Mouse (Mus musculus) layer of hippocampus, adult 9-10 months (tissue): ENCODE measurements around the gene Fig4.

Experiments used
- DNase-seq: peaks from one replicate; pipeline ENCODE4 v3.0.0; 2022; ENCODE audit warnings: low spot score

Gene Fig4

DNA sequence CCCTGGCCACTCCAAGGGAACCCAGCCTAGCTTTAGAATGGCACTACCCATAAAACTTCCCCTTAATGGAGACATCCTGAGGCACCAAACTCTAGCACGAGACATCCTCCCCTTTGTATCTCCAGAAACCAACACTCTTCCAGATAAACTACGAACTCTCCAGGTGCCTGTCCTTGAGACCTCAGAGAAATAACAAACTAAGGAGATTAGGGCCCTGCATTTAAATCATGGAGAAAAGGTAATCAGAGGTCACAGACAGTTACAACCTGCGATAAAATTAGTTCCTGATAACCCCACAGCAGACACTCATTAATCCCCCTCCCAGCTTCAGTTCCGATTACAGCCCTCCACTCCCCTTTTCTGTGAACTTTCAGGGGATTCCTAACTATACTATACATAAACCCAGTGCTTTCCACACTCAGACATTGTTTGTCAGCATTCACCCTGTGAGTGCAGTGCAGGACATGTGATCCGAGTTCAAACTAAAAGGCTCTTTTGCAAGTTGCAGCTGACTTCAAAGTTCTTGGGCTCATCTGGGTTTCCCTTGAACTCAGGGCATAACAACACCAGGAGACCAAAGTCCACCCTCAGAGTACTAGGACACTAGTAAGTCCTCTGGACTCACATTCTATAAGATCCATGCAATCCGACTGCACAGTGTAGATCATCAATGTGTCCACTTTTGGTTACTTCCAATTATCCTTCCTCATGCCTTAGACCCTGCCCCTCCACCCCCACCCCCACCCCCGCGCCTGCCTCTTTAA lies 42.6 kb downstream of the Fig4 start:
- DNase-seq: no peak

DNA sequence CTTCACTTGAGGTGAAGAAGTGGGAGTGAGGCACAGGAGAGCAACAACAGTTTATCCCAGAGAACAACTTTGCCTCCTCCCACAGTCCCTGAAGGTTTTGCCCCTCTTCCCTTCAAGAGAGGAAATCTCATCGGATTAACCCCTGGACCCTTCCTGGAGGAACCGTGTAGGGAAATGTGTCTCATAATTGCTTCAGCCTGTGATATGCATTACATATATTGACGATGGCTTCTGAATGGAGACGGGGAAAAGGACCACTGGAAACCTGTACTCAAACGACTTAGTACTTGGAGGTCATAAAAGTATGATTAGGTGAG lies 52.4 kb downstream of the Fig4 start:
- DNase-seq: no peak

DNA sequence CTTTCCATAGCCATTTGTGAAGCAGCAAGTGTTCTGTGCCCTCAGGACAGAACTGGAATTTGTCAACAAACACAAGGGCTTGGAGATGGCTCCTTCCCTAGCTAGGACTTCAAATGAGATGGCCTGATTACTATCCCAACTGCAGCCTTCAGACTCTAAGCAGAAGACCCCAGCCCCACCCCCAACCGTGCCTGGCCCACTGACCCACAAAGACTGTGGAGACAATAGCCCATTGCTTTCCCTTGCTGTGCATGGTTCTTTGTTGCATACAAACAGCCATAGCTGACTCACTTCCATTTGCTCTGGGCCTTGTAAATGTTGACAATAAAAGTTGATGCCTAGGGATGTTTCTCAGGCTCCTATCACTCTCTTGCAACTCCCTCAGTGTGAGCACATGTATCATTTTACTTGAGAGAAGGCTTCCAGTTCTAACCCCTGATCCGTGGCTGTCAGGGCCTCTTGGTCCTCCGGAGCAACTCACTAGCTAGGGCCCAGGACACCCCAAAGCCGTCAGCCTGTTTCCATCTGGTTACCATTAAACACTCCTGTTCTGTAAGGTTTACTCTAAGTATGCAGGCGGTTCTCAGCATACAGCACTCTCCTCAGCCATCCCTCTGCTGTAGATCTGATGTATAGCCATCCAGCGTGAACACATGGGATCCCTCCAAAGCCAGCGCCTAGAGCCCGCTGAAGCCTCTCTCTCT lies 52.9 kb downstream of the Fig4 start:
- no peak for DNase-seq

DNA sequence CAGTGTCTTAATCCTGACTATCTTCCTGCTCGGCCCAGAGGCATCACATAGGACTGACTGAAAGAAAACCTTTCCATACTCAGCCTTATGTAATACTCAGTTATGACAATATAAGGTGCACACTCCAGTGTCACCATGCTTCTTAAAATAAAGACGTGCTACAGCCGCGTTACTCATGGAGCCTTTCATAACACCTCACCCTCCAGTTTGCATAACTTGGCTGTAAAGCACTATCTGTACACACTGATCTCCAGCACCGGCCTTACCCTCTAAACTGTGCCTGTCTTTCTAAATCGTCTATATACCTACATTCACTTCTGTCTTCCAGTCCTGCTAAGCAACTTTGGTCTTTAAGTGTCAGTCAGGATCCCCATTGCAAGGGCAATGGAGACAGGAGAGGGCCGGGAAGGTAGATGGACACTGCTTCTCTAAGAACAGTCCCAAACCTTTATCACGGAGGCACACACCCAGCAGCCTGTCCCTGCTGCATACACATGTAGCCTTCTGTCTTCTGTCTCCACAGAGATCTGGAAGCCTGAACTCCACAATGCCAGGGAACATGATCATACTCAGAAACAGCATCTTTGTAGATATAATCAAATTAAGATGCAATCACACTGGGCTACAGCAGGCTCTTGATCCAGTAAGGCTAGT lies 53.9 kb downstream of the Fig4 start:
- DNase-seq: no peak

DNA sequence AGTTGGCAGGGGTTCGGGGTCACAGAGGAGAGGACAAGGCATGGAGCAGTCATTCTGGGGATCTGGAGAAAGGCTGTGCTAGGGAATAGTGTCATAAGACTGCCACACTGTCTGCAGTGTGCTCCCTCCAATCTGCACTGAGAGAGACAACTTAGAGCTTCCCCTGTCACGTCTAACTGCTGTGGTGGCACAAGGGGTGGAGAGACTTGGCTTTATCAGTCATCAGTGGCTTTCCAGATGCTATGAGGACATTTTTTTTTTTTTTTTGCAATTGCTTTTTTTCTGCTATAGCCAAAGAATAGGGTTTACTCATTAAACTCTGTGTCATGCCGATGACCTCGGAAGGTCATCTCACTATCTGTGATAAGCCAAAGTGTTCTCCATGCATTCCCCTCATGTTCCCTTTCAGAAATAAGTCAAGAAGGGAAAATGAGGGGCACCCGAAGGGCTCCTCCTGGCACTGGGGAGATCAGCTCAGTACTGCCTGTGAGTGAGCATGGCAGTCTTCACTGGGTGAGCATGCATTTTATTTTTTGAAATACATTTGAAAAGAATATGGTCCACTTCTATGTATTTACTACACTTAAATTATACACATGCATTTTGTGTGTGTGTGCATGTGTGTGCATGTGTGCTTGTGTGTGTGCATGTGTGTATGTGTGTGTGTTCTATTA lies 55.1 kb downstream of the Fig4 start:
- no peak for DNase-seq

DNA sequence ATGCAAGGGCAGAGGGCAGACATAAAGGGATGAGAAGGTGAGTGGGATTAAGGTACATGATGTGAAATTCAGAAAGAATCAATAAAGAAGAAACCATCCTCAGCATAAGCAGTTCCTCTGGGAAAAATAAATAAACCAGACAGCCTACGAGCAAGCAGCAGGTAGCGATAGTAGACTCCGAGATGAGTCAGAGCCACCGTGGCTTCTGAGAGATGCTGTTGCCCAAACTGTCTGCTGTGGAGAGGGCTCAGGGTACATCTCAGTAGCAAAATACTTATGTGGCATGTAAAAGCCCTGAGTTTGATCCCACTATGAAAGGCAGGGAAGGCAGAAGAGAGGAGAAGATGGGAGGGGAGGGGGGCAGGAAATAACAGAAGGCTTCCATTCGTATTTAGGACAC lies 56.9 kb downstream of the Fig4 start:
- DNase-seq: no peak

DNA sequence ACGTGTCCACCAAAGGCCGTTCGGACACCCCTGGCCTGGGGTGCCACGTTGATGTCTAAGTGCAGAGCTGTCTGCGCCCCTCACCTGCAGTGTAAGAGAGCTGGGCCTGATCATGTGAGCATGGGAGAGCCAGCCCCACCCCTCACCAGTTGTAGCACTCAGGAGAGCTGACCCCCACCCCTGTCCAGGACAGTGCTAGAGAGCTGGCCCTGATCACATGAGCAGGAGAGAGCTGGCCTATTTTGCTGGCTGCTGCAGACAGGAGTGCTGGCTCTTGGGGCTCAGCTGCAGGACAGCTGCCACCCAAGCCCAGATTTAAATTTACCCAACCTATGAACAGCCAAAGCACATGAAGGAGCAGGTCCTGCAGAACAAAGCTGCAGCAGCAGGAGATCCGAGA lies 57.6 kb downstream of the Fig4 start:
- no peak for DNase-seq

DNA sequence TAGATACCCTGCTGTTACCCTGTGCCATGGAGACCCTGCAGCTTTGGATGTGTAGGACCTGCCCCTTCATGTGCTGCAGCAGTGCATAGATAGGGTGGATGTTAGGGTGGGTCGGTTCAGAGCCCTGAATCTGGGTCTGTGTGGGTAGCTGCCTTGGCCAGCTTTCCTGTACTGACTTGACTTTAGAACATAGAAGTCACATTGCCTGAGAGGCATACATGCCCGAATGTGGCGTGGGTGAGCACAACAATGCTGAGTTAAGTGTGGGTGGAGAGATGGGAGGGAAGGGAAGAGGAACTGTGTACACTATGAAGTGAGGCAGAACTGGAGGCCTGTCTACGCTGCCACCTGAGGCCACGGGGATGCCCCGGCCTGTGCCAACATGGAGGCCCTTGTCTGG lies 58.0 kb downstream of the Fig4 start:
- DNase-seq: peak; percentile 22

DNA sequence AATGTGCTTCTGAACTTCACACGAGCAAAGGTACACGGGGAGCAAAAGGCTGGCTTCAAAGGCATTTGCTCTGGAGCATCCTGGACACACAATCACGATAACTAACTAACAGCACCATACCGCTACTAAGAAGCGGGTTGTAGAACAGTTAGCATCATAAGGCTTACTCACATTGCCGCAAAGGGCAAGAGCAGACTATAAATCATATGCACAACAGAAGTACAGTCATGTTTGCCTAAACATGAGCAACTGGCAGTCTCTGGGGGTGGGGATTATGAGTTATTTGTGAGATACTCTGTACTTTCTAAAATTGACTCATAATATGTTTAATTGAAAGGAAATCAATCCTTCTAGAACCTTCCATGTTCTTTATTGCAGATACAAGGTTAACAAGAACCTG lies 59.1 kb downstream of the Fig4 start:
- no peak for DNase-seq

DNA sequence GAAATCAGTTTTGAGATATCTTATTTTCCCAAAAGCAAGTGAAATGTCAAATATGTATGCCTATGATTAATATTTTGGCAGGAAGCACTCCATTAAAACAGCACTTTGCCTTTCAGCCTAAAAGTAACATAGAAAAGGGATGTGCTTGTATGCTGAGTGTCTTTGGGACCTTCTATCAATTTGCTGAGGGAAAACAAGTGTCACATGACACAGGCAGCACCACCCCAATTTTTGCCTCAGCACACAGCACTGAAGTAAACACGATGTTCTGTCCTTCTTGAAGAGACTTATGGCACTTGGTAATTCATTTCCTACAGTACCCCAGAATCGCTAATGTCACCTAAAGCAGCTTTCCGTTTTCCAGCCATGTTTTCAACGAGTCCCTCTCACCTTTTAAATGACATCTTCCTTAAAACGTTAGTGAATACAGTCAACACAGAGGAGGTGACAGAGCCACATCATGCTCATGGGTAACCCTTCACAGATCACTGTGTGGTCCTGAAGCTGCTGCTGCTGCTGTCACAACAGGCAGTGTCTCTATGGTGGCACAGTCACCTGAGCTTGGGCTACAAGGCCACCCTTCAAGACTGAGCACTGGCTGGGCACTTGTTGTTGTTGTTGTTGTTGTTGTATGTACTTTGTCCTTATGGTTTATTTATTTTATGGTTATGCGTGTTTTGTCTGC lies 61.4 kb downstream of the Fig4 start:
- DNase-seq: no peak

DNA sequence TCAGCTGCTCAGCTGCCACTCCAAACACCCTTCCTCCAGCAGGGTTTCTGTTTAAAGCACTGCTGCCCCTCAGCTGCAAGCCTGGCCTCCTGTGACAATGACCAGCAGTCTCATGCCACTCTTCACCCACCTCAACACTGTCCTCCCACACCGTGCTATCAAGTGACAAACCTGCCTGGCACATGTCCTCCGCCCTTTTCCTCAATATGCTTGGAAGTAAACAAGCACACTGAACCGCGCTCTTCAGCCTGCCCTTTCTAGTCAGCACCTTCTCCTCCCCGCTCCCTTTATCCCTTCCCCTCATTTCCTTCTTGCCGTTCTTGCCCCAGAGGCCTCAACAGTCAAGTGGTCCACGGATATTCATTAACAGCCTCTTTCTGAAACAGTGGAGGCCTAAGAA lies 62.0 kb downstream of the Fig4 start:
- no peak for DNase-seq

DNA sequence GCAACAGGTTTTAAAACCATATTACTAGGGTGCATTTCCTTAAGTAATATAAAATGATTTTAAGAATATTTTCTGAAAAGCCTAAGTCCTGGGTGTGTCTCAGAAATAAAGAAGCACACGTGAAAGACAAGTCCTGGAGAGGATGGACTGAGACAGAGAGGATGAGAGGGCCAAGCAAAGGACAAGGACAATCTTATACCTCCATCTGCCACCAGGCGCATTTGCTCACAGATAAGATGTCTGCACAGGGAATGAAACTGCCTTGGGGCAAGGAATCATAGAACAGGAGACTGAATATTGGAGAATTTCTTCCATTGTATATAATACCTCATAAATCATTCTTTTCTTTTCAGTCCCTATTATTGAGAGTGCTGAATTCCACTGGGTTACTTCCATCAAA lies 67.0 kb downstream of the Fig4 start:
- DNase-seq: no peak

DNA sequence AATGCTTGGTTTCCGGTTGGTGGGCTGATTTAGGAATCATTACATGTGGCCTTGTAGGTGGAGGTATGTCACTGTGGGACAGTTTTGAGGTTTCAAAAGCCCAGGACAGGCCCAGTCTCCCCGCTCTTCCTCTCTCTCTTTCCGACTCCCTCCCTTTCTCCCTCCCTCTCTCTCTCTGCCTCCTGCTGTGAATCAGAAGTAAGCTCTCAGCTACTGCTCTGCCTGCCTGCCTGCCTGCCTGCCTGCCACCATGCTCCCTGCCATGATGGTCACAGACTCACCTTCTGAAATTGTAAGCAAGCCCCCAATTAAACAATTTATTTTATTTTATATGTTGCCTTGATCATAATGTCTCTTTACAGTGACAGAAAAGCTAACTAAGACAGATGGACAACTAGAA lies 67.5 kb downstream of the Fig4 start:
- DNase-seq: no peak

DNA sequence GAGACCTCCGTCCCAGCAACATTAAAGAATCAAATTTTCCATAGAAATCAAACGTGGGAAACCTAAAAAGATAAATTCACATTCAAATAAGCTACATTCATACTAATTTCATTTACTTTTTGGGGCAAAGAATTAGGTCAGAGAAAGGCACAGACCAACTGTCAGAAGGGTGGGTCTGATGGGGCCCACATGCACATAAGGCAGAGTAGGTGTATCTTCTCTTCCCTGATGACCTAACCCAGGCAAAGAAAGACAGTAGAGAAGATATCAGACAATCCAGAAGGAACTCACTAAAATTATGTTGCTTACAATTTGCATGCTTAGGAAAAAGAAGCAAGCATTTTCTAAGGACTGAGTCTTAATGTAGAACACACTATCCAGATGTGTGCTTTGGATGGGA lies 67.9 kb downstream of the Fig4 start:
- DNase-seq: no peak

DNA sequence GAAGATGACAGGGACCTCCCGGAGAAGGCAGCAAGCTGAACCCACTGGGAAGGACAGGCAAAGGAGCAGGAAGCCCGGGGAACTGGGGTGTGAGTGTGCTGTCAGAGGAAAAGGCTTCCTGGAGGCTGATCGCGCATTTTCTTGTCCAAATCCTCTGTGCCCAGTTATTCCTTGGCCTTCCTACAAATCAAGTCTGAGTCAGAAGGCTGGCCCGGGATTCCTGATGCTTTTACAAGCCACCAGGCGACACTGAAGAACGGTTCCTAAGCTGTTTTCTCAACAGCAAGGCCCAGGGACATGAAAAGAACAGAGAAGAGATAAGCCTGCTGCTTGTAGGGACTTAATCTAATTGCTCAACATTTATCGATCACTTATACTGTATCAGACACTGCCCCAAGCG lies 68.5 kb downstream of the Fig4 start:
- no peak for DNase-seq

DNA sequence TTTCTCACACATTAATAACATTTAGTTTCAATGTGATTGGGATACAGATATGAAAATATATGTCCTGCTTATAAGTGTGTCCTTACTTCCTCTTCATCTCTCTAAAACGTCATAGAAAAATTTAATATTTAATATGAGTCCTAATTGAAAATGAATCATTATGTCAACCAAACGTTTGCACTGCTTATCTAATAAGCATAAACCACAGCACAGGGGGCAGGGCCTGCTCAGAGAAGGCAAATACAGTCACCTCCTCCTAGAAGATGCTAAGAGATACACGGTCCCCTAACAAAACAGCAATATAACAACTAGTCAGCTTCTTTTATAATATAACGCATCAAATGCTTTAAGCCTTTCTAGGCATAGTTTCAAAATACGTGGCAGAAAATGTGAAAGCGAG lies 69.9 kb downstream of the Fig4 start:
- no peak for DNase-seq

DNA sequence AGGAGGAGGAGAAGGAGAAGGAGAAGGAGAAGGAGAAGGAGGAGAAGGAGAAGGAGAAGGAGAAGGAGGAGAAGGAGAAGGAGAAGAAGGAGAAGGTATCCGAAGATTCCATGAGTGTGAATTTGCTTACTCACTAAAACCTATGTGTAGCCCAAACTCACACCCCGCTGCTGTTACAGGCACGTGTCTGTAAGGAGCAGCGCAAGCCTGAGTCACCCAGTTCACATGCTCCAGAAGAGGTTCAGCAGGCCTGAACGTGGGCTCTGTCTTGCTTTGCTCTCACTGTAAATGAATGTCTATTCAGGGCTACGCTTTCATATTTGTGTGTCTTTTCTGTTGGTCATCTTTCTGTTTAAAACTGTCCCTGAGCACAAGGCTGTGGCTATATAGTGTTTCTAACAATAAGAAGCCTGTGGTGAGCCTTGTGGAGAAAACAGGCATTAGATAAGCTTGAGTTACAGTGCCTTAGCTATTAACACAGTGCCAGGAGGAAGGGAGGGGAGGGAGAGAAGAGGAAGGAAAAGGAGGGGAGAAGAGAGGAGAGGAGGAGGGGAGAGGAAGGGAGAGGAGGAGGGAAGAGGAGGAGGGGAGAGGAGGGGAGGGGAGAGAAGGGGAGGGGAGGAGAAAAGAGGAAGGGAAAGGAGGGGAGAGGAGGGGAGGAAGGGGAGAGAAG lies 71.8 kb downstream of the Fig4 start:
- no peak for DNase-seq

DNA sequence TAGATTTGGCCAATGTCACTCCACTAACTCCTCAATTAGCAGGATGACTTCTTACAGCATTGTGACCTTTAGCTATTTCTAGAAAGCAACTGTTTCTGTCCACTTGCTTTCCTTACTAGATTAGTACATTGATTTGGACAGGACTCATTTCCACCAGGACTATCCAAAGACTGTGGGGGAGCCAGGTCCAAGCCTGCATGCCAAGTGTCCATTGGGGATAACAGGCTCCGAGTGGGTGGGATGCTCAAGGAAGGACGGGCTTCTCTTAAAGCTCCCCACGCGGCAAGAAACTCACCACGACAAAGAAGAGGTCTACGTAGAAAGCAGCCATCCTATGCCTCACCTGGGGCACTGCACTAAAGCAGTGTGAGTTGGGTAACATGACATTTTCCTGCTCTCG lies 75.4 kb downstream of the Fig4 start:
- DNase-seq: no peak

DNA sequence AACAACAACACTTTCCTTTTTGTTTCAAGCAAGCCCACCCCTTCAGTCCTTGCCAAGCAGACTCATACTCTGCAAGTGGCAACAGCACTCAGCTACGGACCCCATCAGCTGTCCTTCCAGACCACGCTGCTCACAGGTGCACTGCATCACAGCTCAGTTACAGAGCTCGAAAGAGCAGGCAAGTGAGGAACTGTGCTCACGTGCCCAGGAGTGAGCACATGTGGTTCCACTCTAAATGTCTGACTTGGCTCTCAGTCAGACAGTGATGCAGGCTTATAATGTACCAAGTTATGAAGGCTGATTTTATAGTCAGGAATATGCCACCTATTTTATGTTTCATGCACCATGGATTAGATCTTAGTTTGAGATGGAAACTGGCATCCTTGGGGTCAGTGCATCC lies 79.6 kb downstream of the Fig4 start:
- DNase-seq: no peak

DNA sequence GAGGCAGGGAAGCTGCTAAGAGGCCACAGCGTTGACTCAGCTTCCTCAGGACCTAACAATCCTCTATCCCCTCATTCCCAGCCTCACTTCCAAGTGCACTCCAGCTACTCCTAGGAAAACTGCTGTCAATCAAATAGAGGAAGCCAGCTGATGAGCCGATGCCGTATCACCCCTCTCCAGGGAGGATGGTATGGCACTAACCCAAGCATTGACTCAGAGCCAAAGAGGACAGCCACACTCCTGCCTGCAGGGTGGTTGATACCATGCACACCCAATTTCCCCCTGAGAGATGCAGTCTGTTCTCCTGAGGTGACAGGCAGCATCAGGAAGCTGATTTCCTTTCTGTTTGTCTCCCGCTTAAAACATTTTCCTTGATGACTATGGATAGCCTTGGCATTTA lies 81.9 kb downstream of the Fig4 start:
- DNase-seq: no peak

DNA sequence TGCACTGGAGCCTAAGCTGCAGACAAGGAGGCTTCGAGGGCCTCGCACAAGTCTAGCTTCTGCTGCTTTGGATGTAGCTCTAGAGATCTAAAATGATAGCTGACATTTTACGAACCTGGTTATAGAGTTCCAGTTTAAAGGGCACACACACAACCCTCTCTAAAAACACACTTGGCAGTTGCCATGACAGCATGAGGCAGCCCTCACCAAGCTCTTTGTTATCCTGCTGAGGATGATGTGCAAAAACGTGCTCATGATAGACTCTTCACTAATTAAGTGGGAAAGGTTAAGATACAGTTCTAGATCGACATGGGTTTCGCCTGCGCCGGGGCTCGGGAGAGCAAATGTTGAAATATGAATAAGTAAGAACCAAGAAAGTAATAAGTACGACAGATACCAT lies 84.2 kb downstream of the Fig4 start:
- DNase-seq: no peak

DNA sequence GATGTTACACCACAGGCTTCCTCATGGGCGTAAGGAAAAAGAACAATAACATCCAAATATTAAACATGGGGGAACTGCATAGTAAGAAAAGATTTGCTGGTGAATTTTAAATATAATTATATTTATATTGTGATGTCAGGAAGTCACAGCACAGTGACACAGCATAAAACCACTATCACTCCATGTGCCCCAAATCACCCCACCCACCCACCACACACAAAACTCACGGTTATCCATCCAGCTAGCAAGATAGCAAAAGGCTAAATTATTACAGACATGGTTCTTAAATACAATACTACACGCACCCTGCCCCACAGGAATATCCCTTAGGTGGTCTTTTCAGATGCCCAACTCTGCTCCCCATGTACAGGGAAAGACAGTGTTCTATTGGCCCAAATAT lies 89.0 kb downstream of the Fig4 start:
- DNase-seq: no peak
